Mouse (Mus musculus) testis, adult 2 months (tissue): ENCODE results near the gene Otub2.

Experiments
- CTCF ChIP-seq: fragments of 200-500 bp; IDR thresholded peaks from 2 replicates; pipeline ENCODE4 v1.5.1; 2012; ENCODE audit warnings: low read depth, mild to moderate bottlenecking, inconsistent platforms, low read length, moderate library complexity; ENCODE audit not compliant: control insufficient read depth, insufficient read depth, insufficient replicate concordance
- POLR2A ChIP-seq: fragments of 200-500 bp; IDR thresholded peaks from 2 replicates; pipeline ENCODE4 v1.6.1; 2012; ENCODE audit warnings: low read depth, mild to moderate bottlenecking, inconsistent platforms, low read length, moderate library complexity; ENCODE audit not compliant: control insufficient read depth

DNA sequence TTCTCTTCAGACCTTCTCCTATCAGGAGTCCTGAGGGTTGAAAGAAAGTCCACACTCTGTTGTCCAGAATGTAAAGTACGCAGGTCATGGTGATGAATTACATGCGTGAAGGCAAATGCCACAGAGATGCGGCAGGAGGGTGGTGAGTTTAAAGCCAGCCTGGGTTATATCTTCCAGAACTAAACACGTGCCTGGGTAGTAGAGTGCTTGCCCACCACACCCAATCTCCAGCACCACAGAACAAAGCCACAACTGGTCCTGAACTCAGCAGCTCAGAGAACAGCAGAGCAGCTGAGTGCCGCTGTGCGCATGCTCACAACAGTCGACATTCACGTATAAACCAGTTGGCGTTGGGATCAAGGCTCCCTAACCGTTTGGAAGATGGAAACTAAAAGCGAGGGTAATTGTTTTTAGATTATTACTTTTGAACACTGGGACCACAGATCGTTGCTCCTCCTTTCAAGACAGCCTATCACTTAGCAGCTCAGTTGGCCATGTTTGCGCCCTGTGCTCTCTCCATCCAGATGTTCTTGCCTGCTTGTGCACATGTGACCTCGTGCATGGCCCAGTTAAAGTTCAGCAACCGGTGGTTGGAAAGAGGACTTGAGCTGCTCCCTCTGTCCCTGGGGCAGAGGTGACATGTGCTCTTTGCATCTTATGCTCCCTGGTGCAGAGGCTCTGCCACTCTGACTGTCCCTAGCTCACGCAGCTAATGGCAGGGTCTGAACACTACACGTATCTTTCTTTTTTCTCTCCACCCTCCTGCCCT lies 26.8 kb upstream of the Otub2 start:
- TF ChIP-seq POLR2A (no peak), CTCF (no peak)
